ENCODE assay signal across 8 mouse cellular contexts in genomic region chr4:135565400-135565799, GRCm38 (mm10). TPM values are rescaled to one million over a fixed set of nuclear protein-coding genes. Genes with fewer than 3 reads are reported as not detected.
A peak's percentile ranks its signal among the peaks of the same experiment; 100 is the strongest.
DNase-seq lines count a peak whose midpoint lies in the region; ATAC-seq and TF ChIP-seq lines count a peak whose summit lies in the region.

No protein-coding gene starts in this region.

- no peaks in the 10 kb centered on the region for H3K9me3 ChIP-seq in MEL (replicated peaks; ENCODE audit: insufficient read depth, low read length)
- H3K9me3 ChIP-seq in liver, embryonic 13.5 days (replicated peaks), result no peaks in the 10 kb centered on the region
- H3K9me3 ChIP-seq in forebrain, embryonic 10.5 days, result no peaks in the 10 kb centered on the region

- H3K27me3 ChIP-seq in MEL (ENCODE audit: control insufficient read depth in 1 of 2, insufficient read depth in 2 of 2, low read length in 2 of 2), result peaks cover 0 to 1% of the 10 kb centered on the region in 2 experiments; a peak in 2 of 4 replicates
- peaks cover 66% of the 10 kb centered on the region for H3K27me3 ChIP-seq in liver, embryonic 13.5 days
- H3K27me3 ChIP-seq in forebrain, embryonic 10.5 days (ENCODE audit: poor library complexity, severe bottlenecking), result peaks cover 86% of the 10 kb centered on the region

- 54% methylated on average over 9 of the region's 9 CpGs for WGBS in liver, embryonic 13.5 days (ENCODE audit: insufficient replicate concordance)
- 83% methylated on average over 9 of the region's 9 CpGs for WGBS in forebrain, embryonic 10.5 days

- peak; percentile 48 to 55; a peak in 2 of 4 replicates for TF ChIP-seq EP300 in MEL (IDR thresholded peaks at IDR 0.05; ENCODE audit: low read depth in 1 of 2, low read length in 2 of 2)

- intact Hi-C loops in heart, postnatal 25 days (cut with DNase I), result loop anchor here (1.0 kb wide), 1 partner anchor 89 kb away; no protein-coding TSS in a partner anchor

- no peak overlapping the region for H3K4me2 ChIP-seq in liver, embryonic 13.5 days

- H3K4me1 ChIP-seq in MEL (ENCODE audit: control insufficient read depth in 1 of 2, insufficient read depth in 2 of 2, low read length in 2 of 2), result peaks cover 3 to 25% of the 10 kb centered on the region in 2 experiments; a peak in 3 of 4 replicates
- H3K4me1 ChIP-seq in liver, embryonic 13.5 days (replicated peaks), result peaks cover 21% of the 10 kb centered on the region
- H3K4me1 ChIP-seq in forebrain, embryonic 10.5 days, result peaks cover 61% of the 10 kb centered on the region

- 0 out of 2 replicates have a peak, but pooled peaks have one; percentile 27 for ATAC-seq in liver, embryonic 13.5 days (ENCODE audit: low read depth)

- TF ChIP-seq POLR2A in MEL (IDR thresholded peaks at IDR 0.05; ENCODE audit: control insufficient read depth in 1 of 2, insufficient read depth in 1 of 2, low read depth in 1 of 2, low read length in 2 of 2, poor library complexity in 1 of 2), result no peak

- H3K79me2 ChIP-seq in MEL (ENCODE audit: control insufficient read depth, insufficient read depth, low read length, poor library complexity), result no peaks in the 10 kb centered on the region

- H3K36me3 ChIP-seq in MEL (ENCODE audit: control insufficient read depth in 1 of 2, insufficient read depth in 2 of 2, low read length in 2 of 2), result peaks cover 0 to 11% of the 10 kb centered on the region in 2 experiments; a peak in 2 of 4 replicates
- no peaks in the 10 kb centered on the region for H3K36me3 ChIP-seq in liver, embryonic 13.5 days
- no peaks in the 10 kb centered on the region for H3K36me3 ChIP-seq in forebrain, embryonic 10.5 days (replicated peaks)

- DNase-seq in MEL (ENCODE audit: low read depth, low spot score), result peak; percentile 82
- peak; percentile 91 for DNase-seq in MEL-GATA-1-ER (ENCODE audit: extremely low read depth, low read depth)
- peak; percentile 45 for DNase-seq in heart, postnatal 25 days (ENCODE audit: low spot score)
- DNase-seq in liver, embryonic 13.5 days, result no peak
- no peak for DNase-seq in layer of hippocampus, postnatal 14 days (ENCODE audit: low spot score in 2 of 2)
- DNase-seq in gastrocnemius, postnatal 4 days (ENCODE audit: low spot score in 2 of 2), result no peak
- DNase-seq in forebrain, embryonic 10.5 days (ENCODE audit: extremely low spot score, low spot score), result no peak
- no peak for DNase-seq in layer of hippocampus, postnatal 25 days (ENCODE audit: extremely low spot score in 1 of 2, low spot score in 1 of 2)

- H3K4me3 ChIP-seq in MEL (ENCODE audit: control insufficient read depth in 1 of 2, insufficient read depth in 1 of 2, low read depth in 2 of 2, low read length in 2 of 2), result no peak overlapping the region
- no peak overlapping the region for H3K4me3 ChIP-seq in liver, embryonic 13.5 days (replicated peaks)
- H3K4me3 ChIP-seq in forebrain, embryonic 10.5 days, result no peak overlapping the region

- TF ChIP-seq RAD21 in MEL (IDR thresholded peaks at IDR 0.05; ENCODE audit: low read depth, low read length), result no peak

- H3K9ac ChIP-seq in MEL (ENCODE audit: control insufficient read depth, low read depth, low read length, poor library complexity, severe bottlenecking), result no peak overlapping the region
- no peak overlapping the region for H3K9ac ChIP-seq in liver, embryonic 13.5 days

- H3K27ac ChIP-seq in MEL (ENCODE audit: control insufficient read depth, low read depth, low read length), result no peak overlapping the region
- no peak overlapping the region for H3K27ac ChIP-seq in liver, embryonic 13.5 days
- no peak overlapping the region for H3K27ac ChIP-seq in forebrain, embryonic 10.5 days

- TF ChIP-seq CTCF in MEL (IDR thresholded peaks at IDR 0.05 in 2 of 3, conservative IDR thresholded peaks at IDR 0.05 in 1 of 3; ENCODE audit: control insufficient read depth in 1 of 3, insufficient read depth in 1 of 3, low read depth in 2 of 3, low read length in 3 of 3, poor library complexity in 1 of 3, severe bottlenecking in 1 of 3), result no peak

TF ChIP-seq in MEL, 35 proteins besides CTCF, POLR2A, EP300 and RAD21:
- TF ChIP-seq GATA1 (IDR thresholded peaks at IDR 0.05; ENCODE audit: low read depth, low read length) (peak; percentile 86), TBP (IDR thresholded peaks at IDR 0.05; ENCODE audit: low read depth, low read length) (no peak), ETS1 (IDR thresholded peaks at IDR 0.05; ENCODE audit: low read depth, low read length) (peak; percentile 84), POLR2AphosphoS2 (IDR thresholded peaks at IDR 0.05; ENCODE audit: low read length) (no peak), MYC (IDR thresholded peaks at IDR 0.05; ENCODE audit: low read depth, low read length) (0 out of 2 replicates have a peak, but pooled peaks have one; percentile 38), MAX (IDR thresholded peaks at IDR 0.05; ENCODE audit: low read length) (0 out of 2 replicates have a peak, but pooled peaks have one; percentile 14), NRF1 (IDR thresholded peaks at IDR 0.05; ENCODE audit: insufficient read depth, low read depth, low read length, poor library complexity, severe bottlenecking) (no peak), USF1 (IDR thresholded peaks at IDR 0.05; ENCODE audit: low read depth, low read length) (peak; percentile 56; the same call in 1 of the 2 replicates), KAT2A (conservative IDR thresholded peaks at IDR 0.05; ENCODE audit: low read depth, low read length) (no peak), CHD2 (IDR thresholded peaks at IDR 0.05; ENCODE audit: low read length) (no peak), MYB (IDR thresholded peaks at IDR 0.05; ENCODE audit: low read depth, low read length) (no peak), TCF12 (IDR thresholded peaks at IDR 0.05; ENCODE audit: low read depth, low read length) (peak; percentile 32; the same call in 1 of the 2 replicates), ZKSCAN1 (IDR thresholded peaks at IDR 0.05; ENCODE audit: low read depth, low read length) (no peak), MXI1 (IDR thresholded peaks at IDR 0.05; ENCODE audit: low read depth, low read length) (peak; percentile 46; the same call in 1 of the 2 replicates), SIN3A (IDR thresholded peaks at IDR 0.05; ENCODE audit: low read length) (peak; percentile 62), BHLHE40 (IDR thresholded peaks at IDR 0.05; ENCODE audit: borderline replicate concordance, low read depth, low read length) (peak; percentile 97), CHD1 (IDR thresholded peaks at IDR 0.05; ENCODE audit: low read depth, low read length) (no peak), HCFC1 (IDR thresholded peaks at IDR 0.05; ENCODE audit: low read depth, low read length) (no peak), ELF1 (IDR thresholded peaks at IDR 0.05; ENCODE audit: low read depth, low read length) (no peak), GABPA (IDR thresholded peaks at IDR 0.05; ENCODE audit: low read depth, low read length) (no peak), MEF2A (IDR thresholded peaks at IDR 0.05; ENCODE audit: extremely low read depth, insufficient replicate concordance, low read depth, low read length, poor library complexity, severe bottlenecking) (peak; percentile 97; the same call in 1 of the 2 replicates)
TF ChIP-seq in MEL: peak in this region for 10.

RNA-seq across cellular contexts. Expression of gene Grhl3, which starts 8.0 kb away (rescaled TPM):
- total RNA-seq in MEL (2012; rRNA removed), result not detected in 2 replicates
- not detected for polyA plus RNA-seq in MEL (2012; ENCODE audit: insufficient read depth in 1 of 2, insufficient read length in 2 of 2, low read depth in 1 of 2, low replicate concordance in 2 of 2, missing spikeins in 1 of 2)
- total RNA-seq in heart, postnatal 25 days (2021), result under 1 TPM in 1 of 2 experiments, not detected in 1; 0.11 TPM
- polyA plus RNA-seq in liver, embryonic 13.5 days (2015; fragmentation: Nextera tagmentation; extraction: Ambion mirVana), result 0.30 and 0.45 TPM in 2 replicates
- under 1 TPM; 0.41 to 0.43 TPM for total RNA-seq in layer of hippocampus, postnatal 14 days (2021)
- under 1 TPM; 0.10 to 0.18 TPM for total RNA-seq in gastrocnemius, postnatal 4 days (2021)
- 3.4 and 3.9 TPM in 2 replicates for polyA plus RNA-seq in forebrain, embryonic 10.5 days (2016; fragmentation: Nextera tagmentation; extraction: Ambion mirVana)
- total RNA-seq in layer of hippocampus, postnatal 25 days (2021), result under 1 TPM; 0.75 to 0.91 TPM

Comparison
In these comparisons a context has a peak if more than half of its experiments do, and no peak if none do; other contexts are left out.
1. DNase-seq: peak in MEL (single experiment), MEL-GATA-1-ER (single experiment) and heart, postnatal 25 days (single experiment); none in liver, embryonic 13.5 days (single experiment), layer of hippocampus, postnatal 14 days (0 of 2), gastrocnemius, postnatal 4 days (0 of 2), forebrain, embryonic 10.5 days (single experiment) and layer of hippocampus, postnatal 25 days (0 of 2).